Comparison of ENCODE assay signal across 22 mouse cellular contexts in the genomic region with DNA sequence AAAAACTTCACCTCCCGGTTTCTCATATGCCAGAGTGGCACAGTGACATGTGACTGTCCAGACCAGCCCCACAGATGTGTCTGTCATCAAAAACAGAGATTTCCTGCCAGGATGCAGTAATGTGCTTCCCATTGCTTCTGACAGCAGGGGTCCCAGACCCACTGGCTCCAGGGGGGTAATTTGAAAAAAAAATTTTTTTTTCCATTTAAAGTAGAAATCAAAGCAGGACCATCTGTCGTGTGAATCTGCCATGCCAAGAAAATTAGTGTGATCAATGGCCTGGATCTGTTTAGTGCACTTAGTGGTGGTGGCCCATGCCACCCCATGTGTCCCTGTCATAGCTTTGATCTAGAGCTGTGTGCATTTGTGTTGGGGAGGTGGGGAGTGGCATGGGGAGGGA. TPM values are rescaled to one million over a fixed set of nuclear protein-coding genes. Genes with fewer than 3 reads are reported as not detected.
DNase-seq lines count a peak whose midpoint lies in the region; ATAC-seq and TF ChIP-seq lines count a peak whose summit lies in the region.
"Had no signal": no experiment of that assay in that cellular context is flagged by ENCODE, and none has a peak within 500 bp of the region (broad histone marks: within the 10 kb centered on the region; RNA-seq: fewer than 3 reads in every experiment).

No protein-coding gene starts in this region.

- 64% methylated on average over 2 of the region's 2 CpGs for WGBS in forebrain, embryonic 13.5 days
- WGBS in forebrain, embryonic 10.5 days: 72% methylated on average over 2 of the region's 2 CpGs
- WGBS in forebrain, embryonic 15.5 days: 49% methylated on average over 2 of the region's 2 CpGs
- WGBS in hindbrain, postnatal 0 days: 31% methylated on average over 2 of the region's 2 CpGs

- peak; percentile 89 for ATAC-seq in forebrain, embryonic 13.5 days
- ATAC-seq in forebrain, embryonic 15.5 days (replicated peaks): peak; percentile 88
- ATAC-seq in hindbrain, postnatal 0 days: peak; percentile 55
- ATAC-seq in megakaryocyte progenitor cell, adult 5-6 weeks (replicated peaks; ENCODE audit: poor library complexity): no peak
- ATAC-seq: activated CD4-positive, CD25-positive, alpha-beta regulatory T cell, adult 4 months had no signal

- H3K36me3 ChIP-seq in forebrain, embryonic 13.5 days (ENCODE audit: poor library complexity, severe bottlenecking): no peaks in the 10 kb centered on the region
- H3K36me3 ChIP-seq in forebrain, embryonic 10.5 days (replicated peaks): no peaks in the 10 kb centered on the region
- H3K36me3 ChIP-seq in forebrain, embryonic 15.5 days: no peaks in the 10 kb centered on the region
- H3K36me3 ChIP-seq in hindbrain, postnatal 0 days (ENCODE audit: insufficient read depth, low read length): no peaks in the 10 kb centered on the region

- H3K9me3 ChIP-seq in forebrain, embryonic 13.5 days (replicated peaks): no peaks in the 10 kb centered on the region
- no peaks in the 10 kb centered on the region for H3K9me3 ChIP-seq in forebrain, embryonic 10.5 days
- H3K9me3 ChIP-seq in forebrain, embryonic 15.5 days: no peaks in the 10 kb centered on the region
- H3K9me3 ChIP-seq in hindbrain, postnatal 0 days (ENCODE audit: low read length): no peaks in the 10 kb centered on the region
- H3K9me3 ChIP-seq: heart, embryonic 10.5 days had no signal

- no peak overlapping the region for H3K4me3 ChIP-seq in forebrain, embryonic 13.5 days
- H3K4me3 ChIP-seq in forebrain, embryonic 10.5 days: no peak overlapping the region
- no peak overlapping the region for H3K4me3 ChIP-seq in forebrain, embryonic 15.5 days
- no peak overlapping the region for H3K4me3 ChIP-seq in hindbrain, postnatal 0 days (ENCODE audit: low read length)
- H3K4me3 ChIP-seq: erythroblast, embryonic 14.5 days; heart, embryonic 10.5 days; myocyte had no signal

- no peak for DNase-seq in forebrain, embryonic 10.5 days (ENCODE audit: extremely low spot score, low spot score)
- DNase-seq in brain, embryonic 14.5 days (ENCODE audit: low read depth): peak; percentile 64
- peak; percentile 10 for DNase-seq in hindbrain, postnatal 0 days (ENCODE audit: low spot score)
- DNase-seq in lung, postnatal 10 days: no peak
- no peak for DNase-seq in layer of hippocampus, postnatal 25 days (ENCODE audit: extremely low spot score in 1 of 2, low spot score in 1 of 2)
- DNase-seq: adrenal gland, postnatal 25 days; B cell, adult 2 months; cerebellum, adult 2 months; gastrocnemius, postnatal 25 days; heart, postnatal 14 days; layer of hippocampus, postnatal 36 days; lung, adult 2 months; spleen, adult 18-20 months had no signal

- no peaks in the 10 kb centered on the region for H3K4me1 ChIP-seq in forebrain, embryonic 13.5 days
- H3K4me1 ChIP-seq in forebrain, embryonic 10.5 days: no peaks in the 10 kb centered on the region
- H3K4me1 ChIP-seq in forebrain, embryonic 15.5 days: no peaks in the 10 kb centered on the region
- H3K4me1 ChIP-seq in hindbrain, postnatal 0 days (ENCODE audit: insufficient read depth, low read length): no peaks in the 10 kb centered on the region

- no peak for TF ChIP-seq POLR2A in brain, embryonic 14.5 days (IDR thresholded peaks at IDR 0.05; ENCODE audit: borderline replicate concordance, extremely low read depth, insufficient read depth, insufficient read length, poor library complexity, severe bottlenecking)

- no peak for TF ChIP-seq CTCF in brain, embryonic 14.5 days (IDR thresholded peaks at IDR 0.05; ENCODE audit: borderline replicate concordance, extremely low read depth, insufficient read depth, insufficient read length)
- no peak for TF ChIP-seq CTCF in hindbrain, postnatal 0 days (IDR thresholded peaks at IDR 0.05; ENCODE audit: low read depth)

- H3K27me3 ChIP-seq in forebrain, embryonic 13.5 days: no peaks in the 10 kb centered on the region
- H3K27me3 ChIP-seq in forebrain, embryonic 10.5 days (ENCODE audit: poor library complexity, severe bottlenecking): no peaks in the 10 kb centered on the region
- no peaks in the 10 kb centered on the region for H3K27me3 ChIP-seq in forebrain, embryonic 15.5 days
- no peaks in the 10 kb centered on the region for H3K27me3 ChIP-seq in hindbrain, postnatal 0 days (ENCODE audit: insufficient read depth, low read length)

- H3K27ac ChIP-seq in forebrain, embryonic 13.5 days: no peak overlapping the region
- H3K27ac ChIP-seq in forebrain, embryonic 10.5 days: no peak overlapping the region
- H3K27ac ChIP-seq in forebrain, embryonic 15.5 days (replicated peaks): no peak overlapping the region; the same call in 1 of the 2 replicates
- no peak overlapping the region for H3K27ac ChIP-seq in hindbrain, postnatal 0 days
- H3K27ac ChIP-seq: heart, embryonic 10.5 days; macrophage had no signal

- no peak overlapping the region for H3K4me2 ChIP-seq in forebrain, embryonic 13.5 days
- H3K4me2 ChIP-seq in forebrain, embryonic 15.5 days (replicated peaks): no peak overlapping the region
- H3K4me2 ChIP-seq in hindbrain, postnatal 0 days (ENCODE audit: low read depth, low read length): no peak overlapping the region
- H3K4me2 ChIP-seq: liver, embryonic 11.5 days had no signal

- no peak overlapping the region for H3K9ac ChIP-seq in forebrain, embryonic 13.5 days
- no peak overlapping the region for H3K9ac ChIP-seq in forebrain, embryonic 15.5 days (replicated peaks)
- H3K9ac ChIP-seq in hindbrain, postnatal 0 days (replicated peaks; ENCODE audit: low read length): no peak overlapping the region

RNA-seq across cellular contexts. Expression of a gene that starts 55.5 kb away (rescaled TPM):
- polyA plus RNA-seq in forebrain, embryonic 13.5 days (2015; fragmentation: Nextera tagmentation; extraction: Ambion mirVana): 4.8 and 5.0 TPM in 2 replicates
- polyA plus RNA-seq in forebrain, embryonic 10.5 days (2016; fragmentation: Nextera tagmentation; extraction: Ambion mirVana): 5.5 and 6.6 TPM in 2 replicates
- polyA plus RNA-seq in brain, embryonic 14.5 days (2012; rRNA removed): 4.7 and 6.6 TPM in 2 replicates
- 5.1 and 7.1 TPM in 2 replicates for polyA plus RNA-seq in forebrain, embryonic 15.5 days (2015; fragmentation: Nextera tagmentation; extraction: Ambion mirVana)
- total RNA-seq in hindbrain, postnatal 0 days (2014; rRNA removed): 2.1 and 3.3 TPM in 2 replicates
- 5.1 and 5.9 TPM in 2 replicates for polyA plus RNA-seq in hindbrain, postnatal 0 days (2015; fragmentation: Nextera tagmentation; extraction: Ambion mirVana)
- 1 to 10 TPM; 8.4 to 9.3 TPM for total RNA-seq in layer of hippocampus, postnatal 25 days (2021)
- 0.12 and 0.20 TPM in 2 replicates for total RNA-seq in megakaryocyte progenitor cell, adult 5-6 weeks (2015)
- under 0.01 and 0.37 TPM in 2 replicates for total RNA-seq in megakaryocyte progenitor cell, adult 5-6 weeks (2017)
- polyA plus RNA-seq: erythroblast, embryonic 14.5 days had no signal

Comparison
In these comparisons a context has a peak if more than half of its experiments do, and no peak if none do; other contexts are left out.
1. DNase-seq: peak in brain, embryonic 14.5 days (single experiment) and hindbrain, postnatal 0 days (single experiment); none in forebrain, embryonic 10.5 days (single experiment), lung, postnatal 10 days (single experiment) and layer of hippocampus, postnatal 25 days (0 of 2).